Comparison of ENCODE assay signal across 19 mouse cellular contexts in genomic region chr1:92686994-92687393, GRCm38 (mm10). TPM values are rescaled to one million over a fixed set of nuclear protein-coding genes. Genes with fewer than 3 reads are reported as not detected.
DNase-seq lines count a peak whose midpoint lies in the region; ATAC-seq lines count a peak whose summit lies in the region.
"Had no signal": no experiment of that assay in that cellular context is flagged by ENCODE, and none has a peak within 500 bp of the region (broad histone marks: within the 10 kb centered on the region; RNA-seq: fewer than 3 reads in every experiment).

No protein-coding gene starts in this region.

- H3K4me1 ChIP-seq in kidney, embryonic 16.5 days (ENCODE audit: insufficient read depth, low read length), result peaks cover 12% of the 10 kb centered on the region
- H3K4me1 ChIP-seq in embryonic facial prominence, embryonic 13.5 days, result peaks cover 17% of the 10 kb centered on the region
- H3K4me1 ChIP-seq in hindbrain, embryonic 16.5 days (ENCODE audit: control insufficient read depth, insufficient read depth, low read depth, low read length), result no peaks in the 10 kb centered on the region

- H3K9me3 ChIP-seq in kidney, embryonic 16.5 days (ENCODE audit: low read length), result no peaks in the 10 kb centered on the region
- no peaks in the 10 kb centered on the region for H3K9me3 ChIP-seq in embryonic facial prominence, embryonic 13.5 days
- no peaks in the 10 kb centered on the region for H3K9me3 ChIP-seq in hindbrain, embryonic 16.5 days (ENCODE audit: control insufficient read depth, low read length)
- H3K9me3 ChIP-seq: megakaryocyte, embryonic 14.5 days had no signal

- WGBS in kidney, embryonic 16.5 days, result 7% methylated on average over 8 of the region's 8 CpGs
- 20% methylated on average over 8 of the region's 8 CpGs for WGBS in embryonic facial prominence, embryonic 13.5 days
- WGBS in hindbrain, embryonic 16.5 days, result 60% methylated on average over 8 of the region's 8 CpGs

- H3K4me3 ChIP-seq in kidney, embryonic 16.5 days (ENCODE audit: low read length), result no peak overlapping the region
- H3K4me3 ChIP-seq in embryonic facial prominence, embryonic 13.5 days, result no peak overlapping the region
- H3K4me3 ChIP-seq in hindbrain, embryonic 16.5 days (ENCODE audit: low read length), result no peak overlapping the region
- H3K4me3 ChIP-seq: megakaryocyte, embryonic 14.5 days had no signal

- no peak for DNase-seq in kidney, postnatal 14 days
- DNase-seq in retina, embryonic 14.5 days (ENCODE audit: low spot score), result peak; percentile 31
- no peak for DNase-seq in retina, postnatal 1 day
- DNase-seq in lung, postnatal 14 days, result no peak
- DNase-seq: adrenal gland, adult 8-10 months; B cell, adult 2 months; cerebellum, adult 9-10 months; layer of hippocampus, postnatal 36 days; lung, adult 18-20 months; right cerebral cortex, postnatal 14 days; thymus, adult 2 months had no signal

- no peak overlapping the region for H3K4me2 ChIP-seq in kidney, embryonic 16.5 days (replicated peaks; ENCODE audit: low read depth, low read length)
- peak overlapping the region; percentile 24; the same call in 1 of the 2 replicates for H3K4me2 ChIP-seq in embryonic facial prominence, embryonic 13.5 days
- no peak overlapping the region for H3K4me2 ChIP-seq in hindbrain, embryonic 16.5 days (ENCODE audit: low read length)
- H3K4me2 ChIP-seq: liver, embryonic 11.5 days had no signal

- no peak overlapping the region for H3K9ac ChIP-seq in kidney, embryonic 16.5 days (replicated peaks; ENCODE audit: low read length)
- no peak overlapping the region for H3K9ac ChIP-seq in embryonic facial prominence, embryonic 13.5 days
- no peak overlapping the region for H3K9ac ChIP-seq in hindbrain, embryonic 16.5 days (ENCODE audit: low read depth, low read length)

- H3K27ac ChIP-seq in kidney, embryonic 16.5 days (ENCODE audit: low read length), result peak overlapping the region; percentile 63
- H3K27ac ChIP-seq in embryonic facial prominence, embryonic 13.5 days, result no peak overlapping the region
- H3K27ac ChIP-seq in hindbrain, embryonic 16.5 days (ENCODE audit: low read depth, low read length), result no peak overlapping the region
- H3K27ac ChIP-seq: hindbrain, postnatal 0 days had no signal

- no peaks in the 10 kb centered on the region for H3K36me3 ChIP-seq in kidney, embryonic 16.5 days (ENCODE audit: insufficient read depth, low read length)
- H3K36me3 ChIP-seq in embryonic facial prominence, embryonic 13.5 days, result no peaks in the 10 kb centered on the region
- no peaks in the 10 kb centered on the region for H3K36me3 ChIP-seq in hindbrain, embryonic 16.5 days (ENCODE audit: control insufficient read depth, insufficient read depth, low read length)

- H3K27me3 ChIP-seq in kidney, embryonic 16.5 days (ENCODE audit: insufficient read depth, low read length), result no peaks in the 10 kb centered on the region
- H3K27me3 ChIP-seq in embryonic facial prominence, embryonic 13.5 days, result no peaks in the 10 kb centered on the region
- no peaks in the 10 kb centered on the region for H3K27me3 ChIP-seq in hindbrain, embryonic 16.5 days (replicated peaks; ENCODE audit: control insufficient read depth, insufficient read depth, low read length)

- 0 out of 2 replicates have a peak, but pooled peaks have one; percentile 42 for ATAC-seq in kidney, embryonic 16.5 days (ENCODE audit: low FRiP score, low TSS enrichment)
- ATAC-seq in embryonic facial prominence, embryonic 13.5 days (ENCODE audit: insufficient number of reproducible peaks, insufficient read depth, low FRiP score, low TSS enrichment, low read depth), result no peak
- ATAC-seq in hindbrain, embryonic 16.5 days, result no peak
- ATAC-seq: forebrain, embryonic 14.5 days; intestine, postnatal 0 days had no signal

RNA-seq across cellular contexts. Expression of gene Otos, which starts 38.4 kb away (rescaled TPM):
- 0.64 and 0.72 TPM in 2 replicates for polyA plus RNA-seq in kidney, embryonic 16.5 days (2015; fragmentation: Nextera tagmentation; extraction: Ambion mirVana)
- not detected in 2 replicates for polyA plus RNA-seq in embryonic facial prominence, embryonic 13.5 days (2015; fragmentation: Nextera tagmentation; extraction: Ambion mirVana)
- 0.19 and 0.29 TPM in 2 replicates for polyA plus RNA-seq in hindbrain, embryonic 16.5 days (2015; fragmentation: Nextera tagmentation; extraction: Ambion mirVana)
- polyA plus RNA-seq: forebrain, embryonic 14.5 days; intestine, postnatal 0 days; liver, embryonic 11.5 days had no signal

RNA-seq across cellular contexts. Expression of gene Cops9, which starts 45.2 kb away (rescaled TPM):
- polyA plus RNA-seq in kidney, embryonic 16.5 days (2015; fragmentation: Nextera tagmentation; extraction: Ambion mirVana), result 369 and 396 TPM in 2 replicates
- polyA plus RNA-seq in embryonic facial prominence, embryonic 13.5 days (2015; fragmentation: Nextera tagmentation; extraction: Ambion mirVana), result 391 and 404 TPM in 2 replicates
- 496 and 558 TPM in 2 replicates for polyA plus RNA-seq in hindbrain, embryonic 16.5 days (2015; fragmentation: Nextera tagmentation; extraction: Ambion mirVana)
